Mouse (Mus musculus) intestine, postnatal 0 days (tissue): ENCODE results near the gene Paqr9. TPM values are rescaled to one million over a fixed set of nuclear protein-coding genes. Genes with fewer than 3 reads are reported as not detected.

Source experiments
- ATAC-seq: fragments of 200-750 bp; cut with Nextera tagmentation; 2 replicates; pipeline ENCODE4 v1.8.0; 2017; ENCODE audit warnings: mild to moderate bottlenecking, moderate TSS enrichment, moderate library complexity
- H3K27ac ChIP-seq: fragments of 300-500 bp; sonication (generic); 2 replicates; pipeline ENCODE4 v1.5.1; 2014; ENCODE audit warnings: mild to moderate bottlenecking, low read depth, low read length, moderate library complexity
- H3K27me3 ChIP-seq: fragments of 300-500 bp; sonication (generic); replicated peaks from 2 replicates; pipeline ENCODE4 v1.6.1; 2014; ENCODE audit warnings: low read length, mixed read lengths; ENCODE audit not compliant: control insufficient read depth, insufficient read depth
- H3K36me3 ChIP-seq: fragments of 300-500 bp; sonication (generic); 2 replicates; pipeline ENCODE4 v1.6.1; 2014; ENCODE audit warnings: mild to moderate bottlenecking, moderate library complexity; ENCODE audit not compliant: control insufficient read depth, insufficient read depth
- H3K4me1 ChIP-seq: fragments of 300-500 bp; sonication (generic); replicated peaks from 2 replicates; pipeline ENCODE4 v1.6.1; 2014; ENCODE audit warnings: antibody characterized with exemption, low read length, mixed read lengths; ENCODE audit not compliant: control insufficient read depth, insufficient read depth
- H3K4me2 ChIP-seq: fragments of 300-500 bp; sonication (generic); replicated peaks from 2 replicates; pipeline ENCODE4 v1.6.1; 2014; ENCODE audit warnings: low read depth, mild to moderate bottlenecking, moderate library complexity
- H3K4me3 ChIP-seq: fragments of 300-500 bp; sonication (generic); 2 replicates; pipeline ENCODE4 v1.5.1; 2014; ENCODE audit warnings: low read depth, low read length
- H3K9ac ChIP-seq: fragments of 300-500 bp; sonication (generic); 2 replicates; pipeline ENCODE4 v1.6.1; 2014; ENCODE audit warnings: mild to moderate bottlenecking, low read depth, low read length
- H3K9me3 ChIP-seq: fragments of 300-500 bp; sonication (generic); 2 replicates; pipeline ENCODE4 v1.6.1; 2016; ENCODE audit warnings: mixed run types; ENCODE audit not compliant: control insufficient read depth
- CTCF ChIP-seq: sonication (generic); IDR thresholded peaks from 2 replicates; pipeline ENCODE4 v1.5.1; 2016; ENCODE audit warnings: low read depth, mild to moderate bottlenecking, control low read depth, antibody characterized with exemption, moderate library complexity
- WGBS: fragments of 180-500 bp; shearing (Covaris S2); extraction: QIAGEN DNeasy Blood & Tissue Kit; methylation state at CpG from one replicate; pipeline ENCODE4 v1.1.7; 2014; 5-methylcytosine and 5-hydroxymethylcytosine counted together
- polyA plus RNA-seq: library from polyadenylated mRNA; unstranded; fragments of >200 nt; fragmentation: Nextera tagmentation; extraction: Ambion mirVana; gene quantifications from 2 replicates; pipeline ENCODE4 v1.2.1, GENCODE M21; 2015

The Paqr9 gene
- polyA plus RNA-seq, 1 experiment from 2014 or later, result 23.2 TPM

- ATAC-seq, result no peak
Measured at GRCm38 (mm10) chr9:95542475-95542874, 17.0 kb upstream of the Paqr9 start.

GRCm38 (mm10) chr9:95544598-95544997 lies 14.9 kb upstream of the Paqr9 start:
- H3K4me3 ChIP-seq, result no peak overlapping the region
- TF ChIP-seq CTCF, result no peak
- H3K9me3 ChIP-seq, result no peaks in the 10 kb centered on the region
- no peaks in the 10 kb centered on the region for H3K4me1 ChIP-seq
- no peak for ATAC-seq
- 96% methylated on average over 4 of the region's 4 CpGs for WGBS
- H3K27me3 ChIP-seq, result no peaks in the 10 kb centered on the region
- no peaks in the 10 kb centered on the region for H3K36me3 ChIP-seq
- no peak overlapping the region for H3K9ac ChIP-seq
- H3K27ac ChIP-seq, result no peak overlapping the region
- H3K4me2 ChIP-seq, result no peak overlapping the region

More at GRCm38 (mm10) chr9:95542475-95542874, 17.0 kb upstream of the Paqr9 start:
- Histone ChIP-seq H3K27ac (no peak overlapping the region), H3K9me3 (no peaks in the 10 kb centered on the region), H3K36me3 (no peaks in the 10 kb centered on the region), H3K4me3 (no peak overlapping the region), H3K27me3 (no peaks in the 10 kb centered on the region), H3K9ac (no peak overlapping the region), H3K4me2 (no peak overlapping the region), H3K4me1 (no peaks in the 10 kb centered on the region)
- no peak for TF ChIP-seq CTCF
- WGBS, result 48% methylated on average over 6 of the region's 6 CpGs

GRCm38 (mm10) chr9:95546679-95547078 lies 12.8 kb upstream of the Paqr9 start:
- H3K4me1 ChIP-seq, result no peaks in the 10 kb centered on the region
- no peak overlapping the region for H3K4me3 ChIP-seq
- H3K27ac ChIP-seq, result no peak overlapping the region
- no peak overlapping the region for H3K9ac ChIP-seq
- no peak for ATAC-seq
- 28% methylated on average over 7 of the region's 7 CpGs for WGBS
- H3K4me2 ChIP-seq, result no peak overlapping the region
- no peaks in the 10 kb centered on the region for H3K9me3 ChIP-seq
- no peaks in the 10 kb centered on the region for H3K36me3 ChIP-seq
- no peak for TF ChIP-seq CTCF
- H3K27me3 ChIP-seq, result no peaks in the 10 kb centered on the region

- 73% methylated on average over 15 of the region's 15 CpGs for WGBS
- TF ChIP-seq CTCF, result no peak
- Histone ChIP-seq H3K36me3 (no peaks in the 10 kb centered on the region), H3K27ac (no peak overlapping the region), H3K9me3 (no peaks in the 10 kb centered on the region), H3K4me2 (no peak overlapping the region), H3K27me3 (no peaks in the 10 kb centered on the region), H3K9ac (no peak overlapping the region), H3K4me1 (no peaks in the 10 kb centered on the region), H3K4me3 (no peak overlapping the region)
- ATAC-seq, result no peak
Measured at GRCm38 (mm10) chr9:95549626-95550411, 9.6 kb upstream of the Paqr9 start.

- no peak overlapping the region for H3K9ac ChIP-seq
- no peak overlapping the region for H3K27ac ChIP-seq
- 57% methylated on average over 9 of the region's 9 CpGs for WGBS
- H3K27me3 ChIP-seq, result no peaks in the 10 kb centered on the region
- H3K4me3 ChIP-seq, result no peak overlapping the region
- H3K4me2 ChIP-seq, result no peak overlapping the region
- H3K9me3 ChIP-seq, result no peaks in the 10 kb centered on the region
- no peaks in the 10 kb centered on the region for H3K4me1 ChIP-seq
- no peaks in the 10 kb centered on the region for H3K36me3 ChIP-seq
- TF ChIP-seq CTCF, result no peak
- no peak for ATAC-seq
Measured at GRCm38 (mm10) chr9:95550856-95551774, 8.3 kb upstream of the Paqr9 start.

GRCm38 (mm10) chr9:95552175-95552705 lies 7.2 kb upstream of the Paqr9 start:
- H3K27me3 ChIP-seq, result peaks cover 3% of the 10 kb centered on the region; the same call in 1 of the 2 replicates
- no peak overlapping the region for H3K9ac ChIP-seq
- H3K4me3 ChIP-seq, result no peak overlapping the region
- H3K27ac ChIP-seq, result no peak overlapping the region
- no peaks in the 10 kb centered on the region for H3K4me1 ChIP-seq
- no peaks in the 10 kb centered on the region for H3K9me3 ChIP-seq
- WGBS, result 56% methylated on average over 10 of the region's 10 CpGs
- H3K36me3 ChIP-seq, result no peaks in the 10 kb centered on the region
- no peak for ATAC-seq
- H3K4me2 ChIP-seq, result no peak overlapping the region
- no peak for TF ChIP-seq CTCF
